Mouse (Mus musculus) layer of hippocampus, adult 9-10 months (tissue): Measurements from ENCODE around the gene AY761185.
"Not testable (repeated sequence)": the region's sequence is repeated elsewhere in the genome, so short reads cannot be mapped to it uniquely, and the experiment has no call there.

ENCODE experiments used
- DNase-seq: peaks from one replicate; pipeline ENCODE4 v3.0.0; 2022; ENCODE audit warnings: low spot score

The AY761185 gene

DNA sequence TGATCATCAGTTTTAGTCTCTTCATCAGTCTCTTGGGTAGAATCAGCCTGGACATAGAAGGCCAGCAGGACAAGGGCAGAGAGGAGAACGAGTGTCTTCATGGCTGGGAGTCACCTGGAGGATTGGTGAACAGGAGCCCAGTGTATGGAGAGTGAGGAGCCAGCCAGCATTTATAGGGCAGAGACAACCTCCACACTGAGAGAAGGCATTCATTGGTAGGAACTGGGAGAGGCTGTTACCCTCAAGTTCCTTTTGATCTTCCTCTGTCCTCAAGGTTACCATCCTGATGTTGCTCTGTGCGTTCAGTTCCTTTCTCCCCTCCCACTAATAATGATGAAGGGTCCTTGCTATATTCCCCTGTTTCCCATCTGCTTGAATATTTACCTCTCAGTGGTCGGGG lies at the start of gene AY761185:
TSS of gene AY761185 (minus strand) at position 101 of the 400 bp plus-strand sequence.
- DNase-seq: no peak

DNA sequence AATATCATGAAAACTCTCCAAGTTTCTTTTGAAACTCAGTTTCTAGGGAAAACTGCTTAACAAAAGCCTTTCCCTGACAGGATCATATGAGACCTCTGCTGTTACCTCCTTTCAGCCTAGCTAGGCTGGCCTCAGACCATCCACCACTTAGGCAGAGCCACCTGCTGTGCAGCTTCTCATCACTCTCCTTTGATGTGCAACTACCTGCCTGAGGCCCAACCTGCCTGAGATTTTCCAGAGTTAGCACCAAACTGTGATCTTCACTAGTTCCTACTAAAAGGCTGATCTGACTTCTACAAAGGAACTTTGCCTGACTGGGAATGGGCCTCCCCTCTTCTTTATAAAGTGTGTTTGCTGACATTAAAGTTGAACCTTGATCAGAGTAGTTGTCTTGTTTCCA lies 49.5 kb upstream of the AY761185 start:
- DNase-seq: not testable (repeated sequence)

DNA sequence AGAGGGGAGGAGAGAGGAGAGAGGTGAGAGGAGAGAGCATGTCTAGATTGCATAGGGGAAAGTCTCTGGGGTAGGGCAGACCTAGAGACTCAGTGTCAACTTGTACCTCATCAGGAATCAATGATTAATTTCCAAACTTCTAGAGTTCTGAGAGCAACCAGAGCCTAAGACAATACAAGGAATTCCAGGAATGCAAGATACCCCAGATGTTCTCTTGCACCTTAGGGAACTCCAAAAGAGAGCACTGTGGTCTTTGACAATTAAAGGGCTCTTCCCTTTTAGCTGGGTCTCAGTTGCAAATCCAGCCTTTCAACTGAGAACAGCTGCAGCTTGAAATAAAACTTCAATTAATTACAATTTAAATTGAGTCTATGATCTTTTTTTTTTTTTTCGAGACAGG lies 35.3 kb upstream of the AY761185 start:
- DNase-seq: no peak

DNA sequence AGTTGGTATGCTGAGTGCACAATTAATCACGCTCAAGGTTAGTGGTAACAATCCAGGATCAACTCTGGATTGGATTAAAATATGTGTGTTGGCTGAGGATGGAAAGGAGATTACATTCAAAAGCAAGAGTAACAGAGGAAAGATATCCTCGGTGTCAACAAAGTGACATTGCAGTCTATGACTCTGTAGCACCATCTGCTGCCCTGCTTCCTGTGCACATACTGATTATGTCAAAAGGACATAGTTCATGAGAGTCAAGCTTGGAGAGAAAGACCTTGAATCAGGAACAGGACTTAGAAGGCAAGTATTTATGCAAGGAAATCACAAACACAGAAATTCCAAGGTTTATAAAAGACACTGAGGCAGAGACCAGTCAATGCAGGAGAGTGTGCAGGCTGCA lies 20.0 kb upstream of the AY761185 start:
- no peak for DNase-seq

DNA sequence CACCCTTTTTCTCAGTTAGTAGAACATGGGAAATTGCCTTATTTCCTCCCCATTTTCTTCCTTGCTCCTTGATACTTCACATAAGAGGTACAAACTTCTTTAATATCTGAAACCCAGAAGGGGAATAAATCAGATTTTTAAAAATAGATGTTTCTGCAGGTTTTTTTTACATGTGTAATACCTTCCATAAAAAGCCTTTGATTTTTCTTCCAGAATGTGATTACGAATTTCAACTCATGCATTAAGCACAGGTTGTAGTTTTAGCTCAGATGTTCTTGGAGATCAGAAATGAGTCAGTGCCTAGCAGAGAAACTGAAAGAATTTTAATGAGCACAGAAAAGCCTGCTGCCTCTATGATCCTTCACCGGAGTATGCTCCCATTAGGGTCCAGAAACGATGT lies 22.5 kb downstream of the AY761185 start, which contains the start of gene Gm6040:
TSS of gene Gm6040 (minus strand) at position 101 of the 400 bp plus-strand sequence.
- DNase-seq: no peak

DNA sequence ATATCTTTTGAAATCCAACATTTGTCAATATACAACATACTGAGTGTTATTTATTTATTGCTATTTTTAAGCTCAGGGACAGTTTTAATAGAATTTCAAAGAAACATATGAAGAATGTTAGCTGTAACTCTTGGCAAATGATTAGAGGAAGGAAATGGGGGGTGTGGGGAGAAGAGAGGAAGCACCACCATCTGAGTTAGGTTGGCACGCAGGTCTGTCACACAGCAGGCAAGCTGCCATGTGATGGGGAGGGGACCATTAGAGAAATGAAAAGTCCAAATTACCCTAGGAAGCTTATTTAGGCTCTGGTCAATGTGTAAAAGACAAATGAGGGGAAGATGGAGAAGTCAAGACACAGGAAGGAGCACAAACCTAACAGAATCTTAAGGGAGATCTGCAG lies 32.2 kb downstream of the AY761185 start:
- no peak for DNase-seq

DNA sequence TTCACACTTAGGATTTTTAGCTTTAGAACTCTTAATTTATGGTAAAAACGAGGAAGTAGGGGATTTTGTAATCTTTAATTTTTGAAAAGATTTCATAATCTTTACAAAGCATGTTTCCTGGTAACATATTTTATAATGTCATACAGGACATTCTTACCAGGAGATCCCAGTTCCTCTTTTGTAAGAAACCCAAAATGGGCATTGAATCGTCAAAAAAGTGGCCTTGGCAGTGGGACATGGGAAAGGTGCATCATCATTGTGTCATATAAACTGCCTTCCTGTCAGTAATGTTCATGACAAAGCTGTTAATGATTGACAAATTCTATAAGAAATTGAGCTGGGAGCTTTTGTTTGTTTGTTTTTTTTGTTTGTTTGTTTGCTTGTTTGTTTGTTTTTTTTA lies 36.3 kb downstream of the AY761185 start:
- no peak for DNase-seq

DNA sequence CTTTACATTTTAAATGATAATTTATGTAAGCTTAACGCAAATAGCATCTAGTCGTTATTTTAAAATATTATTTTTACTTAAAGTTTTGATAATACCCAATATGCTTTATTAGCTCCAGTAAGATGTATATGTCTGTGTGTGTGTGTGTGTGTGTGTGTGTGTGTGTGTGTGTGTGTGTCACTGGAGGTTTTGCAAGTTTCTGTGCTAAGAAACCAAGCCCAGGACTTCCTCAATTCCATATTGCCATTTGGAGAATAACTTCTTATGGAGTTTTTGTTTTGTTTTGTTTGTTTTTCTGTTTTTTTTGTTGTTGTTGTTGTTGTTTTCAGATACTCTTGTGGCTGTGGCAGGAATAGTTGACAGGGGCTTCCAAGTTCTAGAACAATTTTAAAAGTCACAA lies 37.4 kb downstream of the AY761185 start:
- DNase-seq: no peak

DNA sequence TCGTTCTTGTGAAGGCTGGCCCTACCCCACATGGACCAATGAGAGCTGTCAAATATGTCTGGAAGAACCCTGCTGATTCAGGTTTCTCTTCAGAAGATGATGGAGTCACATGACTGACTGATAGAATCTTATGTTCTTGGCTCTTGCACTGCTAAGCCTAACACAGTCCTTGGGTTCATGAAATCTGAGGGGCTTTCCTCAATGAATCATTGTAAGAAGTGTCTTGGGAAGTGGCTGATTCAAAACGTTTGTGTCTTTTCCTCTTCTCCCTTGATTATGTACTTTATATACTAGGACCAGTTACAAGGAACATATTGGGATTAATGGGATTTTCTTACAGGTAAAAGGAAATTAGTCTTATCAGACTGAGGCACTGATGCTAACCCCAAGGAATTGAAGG lies 42.0 kb downstream of the AY761185 start, which contains the start of gene Gm15056:
TSS of gene Gm15056 (minus strand) at position 101 of the 400 bp plus-strand sequence.
- no peak for DNase-seq
